Mouse (Mus musculus) testis, postnatal 10 days (tissue): ENCODE data around the gene Tmem129.

Experiments used
- DNase-seq: peaks from one replicate; pipeline ENCODE4 v3.0.0; 2021; ENCODE audit warnings: low spot score

Tmem129 gene

DNA sequence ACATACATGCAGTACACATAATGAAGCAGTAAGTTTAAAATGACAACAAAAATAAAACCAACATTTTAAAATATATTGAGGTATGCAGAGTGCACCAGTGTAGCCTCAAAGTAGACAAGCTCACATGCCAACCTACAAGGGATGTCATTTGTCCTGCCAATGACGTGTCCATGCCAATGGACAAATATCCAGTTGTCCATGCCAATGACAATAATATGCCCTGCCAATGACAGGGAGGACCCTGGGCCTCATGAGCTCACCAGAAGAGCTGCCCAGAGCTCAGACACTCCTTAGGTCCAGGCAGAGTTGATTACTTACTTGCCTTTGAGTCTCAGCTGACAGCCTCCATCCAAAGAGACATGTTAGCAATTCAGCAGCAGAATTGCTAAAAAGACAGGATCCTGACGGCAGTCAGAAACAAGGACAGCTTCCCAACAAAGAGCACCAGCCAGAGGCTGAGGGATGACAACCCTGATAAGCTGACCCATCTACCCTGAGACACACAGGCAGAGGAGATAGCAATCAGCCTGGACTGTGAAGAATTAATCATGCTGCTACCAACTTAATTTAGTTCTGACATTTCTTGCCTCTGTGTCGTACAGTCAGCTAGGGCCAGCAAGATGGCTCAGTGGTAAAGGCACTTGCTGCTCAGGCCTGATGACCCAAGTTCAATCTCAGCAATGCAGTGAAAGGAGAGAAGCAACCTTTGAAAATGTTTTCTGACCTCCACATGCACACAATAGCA lies 20.4 kb downstream of the Tmem129 start:
- DNase-seq, result no peak

DNA sequence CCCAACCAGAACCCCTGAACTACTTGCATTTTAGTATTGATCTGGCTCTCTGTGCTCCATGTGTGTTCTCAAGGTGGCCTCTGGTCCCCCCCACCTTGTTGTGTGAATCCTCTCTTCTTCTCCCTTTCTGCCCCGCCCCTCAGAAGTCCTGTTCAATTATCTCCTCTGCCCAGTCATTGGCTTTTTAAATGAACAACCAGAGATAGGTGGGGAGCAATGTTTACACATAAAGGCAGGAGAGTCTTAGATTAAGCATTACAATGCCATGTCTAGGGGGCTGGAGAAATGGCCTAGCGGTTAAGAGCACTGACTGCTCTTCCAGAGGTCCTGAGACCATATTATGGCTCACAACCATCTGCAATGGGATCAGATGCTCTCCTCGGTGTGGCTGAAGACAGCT lies 22.9 kb downstream of the Tmem129 start:
- DNase-seq, result no peak

DNA sequence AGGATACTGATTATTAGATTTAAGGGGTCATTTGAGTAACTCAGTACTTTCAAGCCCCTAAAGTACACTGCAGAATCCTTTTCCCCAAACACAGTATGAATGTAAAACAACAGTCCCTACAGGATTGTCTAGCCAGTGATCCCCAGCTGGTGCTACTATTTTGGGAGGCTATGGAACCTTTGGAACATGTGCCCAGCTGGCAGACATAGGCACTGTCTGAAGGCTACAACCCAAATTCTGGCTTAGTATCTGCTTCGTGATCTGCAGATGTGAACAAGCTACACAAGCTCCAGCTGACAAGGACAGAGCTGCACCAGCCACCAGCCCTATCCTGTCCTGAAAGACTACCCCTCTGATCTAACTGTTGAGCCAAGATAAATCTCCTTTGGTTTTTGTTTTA lies 25.7 kb downstream of the Tmem129 start:
- no peak for DNase-seq

DNA sequence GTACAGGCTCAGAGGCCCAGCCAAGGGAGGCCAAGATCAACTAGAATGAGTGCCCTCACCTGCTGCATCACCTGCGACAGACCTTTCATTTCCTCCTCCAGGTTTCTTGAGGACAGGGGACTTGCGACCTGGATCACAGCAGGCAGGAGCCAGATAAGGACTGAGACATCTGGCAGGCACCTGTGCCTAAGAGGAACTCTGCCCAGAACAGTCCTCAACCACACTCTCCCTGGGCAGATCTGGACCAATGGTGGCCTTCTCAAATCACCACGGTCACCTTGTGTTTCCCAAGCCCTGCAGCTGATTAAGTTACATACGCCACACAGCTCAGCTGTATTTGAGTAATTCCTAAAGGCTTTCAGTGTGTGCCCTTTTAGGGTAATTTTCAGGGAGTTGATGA lies 27.6 kb downstream of the Tmem129 start:
- no peak for DNase-seq

DNA sequence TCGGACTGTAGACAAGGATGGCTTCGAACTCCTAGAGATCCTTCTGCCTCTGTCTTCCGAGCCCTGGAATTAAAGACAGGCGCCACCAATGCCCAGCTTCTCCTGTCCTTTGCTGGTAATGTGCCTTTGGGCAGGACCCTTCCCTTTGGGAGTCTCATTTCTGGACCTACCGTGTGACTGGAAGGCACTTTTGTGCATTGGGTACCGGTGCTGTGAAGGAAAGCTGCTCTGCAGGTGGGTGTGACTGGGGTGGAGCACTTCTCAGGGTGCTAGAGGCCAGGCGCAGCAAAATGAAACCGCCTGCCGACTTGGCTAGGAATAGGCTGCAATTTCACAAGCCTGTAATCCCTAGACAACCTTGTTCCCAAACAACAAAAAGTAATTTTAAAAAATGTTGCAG lies 28.2 kb downstream of the Tmem129 start:
- peak; percentile 48 for DNase-seq

DNA sequence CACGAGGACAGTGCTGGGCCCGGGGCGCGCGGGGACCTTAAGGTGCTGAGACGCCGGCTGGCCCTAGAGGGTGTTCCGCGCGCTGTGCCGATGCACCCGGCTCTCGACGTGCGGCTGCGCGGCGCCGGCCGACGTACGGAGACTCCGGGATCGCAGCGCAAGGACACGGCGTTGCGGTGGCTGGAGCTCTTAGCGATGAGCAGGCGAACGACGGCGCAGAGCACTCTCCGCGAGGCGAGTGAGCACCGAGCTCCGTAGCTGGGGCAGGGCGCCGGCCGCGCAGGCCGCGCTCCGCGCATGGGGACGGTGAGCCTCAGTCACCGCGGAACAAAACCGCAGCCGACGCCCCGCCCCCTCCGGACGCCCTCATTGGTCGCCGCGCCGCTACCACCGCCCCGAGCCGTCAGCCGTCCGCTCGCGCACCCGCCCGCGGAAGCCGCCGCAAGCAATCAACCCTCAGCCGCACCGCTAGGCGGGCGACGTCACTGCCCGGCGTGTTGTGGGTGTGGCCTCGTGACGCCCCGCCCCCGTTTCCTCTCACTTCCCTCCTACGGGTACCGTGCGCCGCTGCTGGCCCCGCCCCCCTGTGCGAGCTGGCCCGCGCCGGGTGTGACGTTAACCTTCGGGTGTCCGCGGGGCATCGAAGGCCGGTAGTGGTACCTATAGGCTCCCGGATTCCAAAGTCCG lies 28.8 kb downstream of the Tmem129 start, which contains the start of the genes Fam53a and Gm9903:
Gene Fam53a (minus strand): TSS at position 335 of the 687 bp plus-strand sequence.
Gene Gm9903 (plus strand): TSS at position 625 of the 687 bp plus-strand sequence.
- DNase-seq, result peak; percentile 100

DNA sequence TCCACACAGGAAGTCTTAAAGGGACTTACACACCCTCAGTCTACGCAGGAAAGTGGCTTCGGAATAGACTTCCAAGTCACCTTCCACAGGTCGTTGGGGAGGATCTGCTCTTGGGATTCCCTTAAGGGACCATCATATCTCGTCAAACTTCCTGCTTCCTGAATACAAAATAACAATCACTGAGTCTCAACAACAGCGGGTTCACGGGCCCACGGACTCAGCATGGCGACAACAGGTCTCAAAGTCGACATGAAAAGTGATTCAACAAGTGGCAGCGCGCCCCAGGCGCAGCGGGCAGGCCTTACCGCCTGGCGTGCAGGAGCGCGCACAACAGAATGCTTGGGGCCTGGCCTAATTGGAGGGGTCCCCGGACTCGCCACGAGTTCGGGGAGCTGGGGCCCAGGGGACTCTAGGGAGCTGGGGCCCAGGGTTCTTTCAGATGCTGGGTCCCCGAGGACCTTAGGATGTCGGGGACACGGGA lies 29.4 kb downstream of the Tmem129 start:
- DNase-seq, result no peak

DNA sequence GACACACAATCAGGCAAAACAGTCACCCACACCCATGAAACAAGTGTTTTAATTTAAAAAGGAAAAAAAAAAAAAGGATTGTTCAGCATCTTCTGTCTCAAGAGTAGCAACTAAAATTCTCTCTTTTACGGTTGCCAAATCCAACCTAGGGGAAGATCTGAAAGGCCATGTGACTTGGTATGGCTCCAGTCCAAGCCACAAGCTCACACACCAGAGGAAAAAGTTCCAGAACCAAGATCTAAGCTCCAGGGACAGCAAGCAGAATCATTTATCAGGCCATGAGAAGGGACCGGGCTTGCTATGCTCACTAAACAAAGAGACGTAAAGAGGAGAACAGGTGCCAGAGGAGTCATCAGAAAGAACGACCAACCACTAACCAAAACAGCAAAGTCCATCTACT lies 30.2 kb downstream of the Tmem129 start:
- DNase-seq, result no peak

DNA sequence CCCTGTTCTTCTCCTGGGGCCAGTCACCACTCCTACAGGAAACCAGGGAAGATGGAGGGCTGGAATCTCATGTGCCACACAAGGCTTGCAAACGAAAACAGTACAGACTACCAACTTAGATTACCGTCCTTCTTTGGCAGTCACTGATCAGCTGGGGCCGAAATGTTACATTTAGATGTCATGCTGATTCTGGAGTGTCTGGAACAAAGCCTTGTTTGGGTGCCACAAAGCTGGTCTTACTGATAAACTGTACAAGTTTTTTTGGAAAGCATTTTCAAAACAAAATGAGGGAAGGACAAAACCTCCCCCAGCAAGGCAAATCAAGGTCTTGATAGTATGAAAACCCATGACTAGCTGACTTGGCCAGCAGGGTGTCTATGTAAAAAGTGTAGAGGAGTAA lies 34.5 kb downstream of the Tmem129 start:
- DNase-seq, result no peak

DNA sequence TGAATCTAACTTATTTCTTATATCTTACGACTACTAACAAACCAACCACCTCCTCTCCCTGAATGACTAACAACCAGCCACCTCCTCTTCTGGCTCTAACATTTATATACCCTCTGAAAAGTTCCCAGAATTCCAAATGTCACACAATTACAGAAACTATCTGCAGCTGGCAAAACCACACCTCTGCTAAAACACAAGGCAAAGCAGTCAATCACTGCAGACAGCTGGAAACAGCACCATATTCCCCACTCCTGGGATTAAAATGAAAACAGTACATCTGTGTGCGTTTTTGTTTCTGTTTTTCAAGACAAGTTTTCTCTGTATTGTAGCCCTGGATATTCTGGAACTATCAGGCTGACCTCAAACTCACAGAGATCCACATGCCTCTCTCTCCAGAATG lies 35.5 kb downstream of the Tmem129 start:
- no peak for DNase-seq

DNA sequence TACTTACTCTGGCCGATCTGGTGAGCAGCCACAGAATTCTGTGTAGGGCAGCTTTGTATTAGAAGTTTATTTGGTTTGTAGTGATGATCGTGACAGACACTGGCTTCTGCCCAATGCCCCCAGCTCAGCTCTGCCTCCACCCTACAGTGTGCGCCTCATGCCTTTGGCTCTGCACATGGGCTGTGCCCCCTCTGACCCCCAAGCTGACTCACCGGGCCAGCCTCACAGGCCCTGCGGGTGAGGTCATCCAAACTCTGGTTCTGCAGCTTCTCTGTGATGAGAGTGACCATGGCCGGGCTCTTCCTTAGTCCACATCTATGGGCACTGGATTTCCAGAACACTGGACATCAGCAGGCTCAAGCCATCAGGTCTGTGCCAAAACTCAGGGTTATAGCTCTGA lies 43.8 kb downstream of the Tmem129 start:
- DNase-seq, result no peak

DNA sequence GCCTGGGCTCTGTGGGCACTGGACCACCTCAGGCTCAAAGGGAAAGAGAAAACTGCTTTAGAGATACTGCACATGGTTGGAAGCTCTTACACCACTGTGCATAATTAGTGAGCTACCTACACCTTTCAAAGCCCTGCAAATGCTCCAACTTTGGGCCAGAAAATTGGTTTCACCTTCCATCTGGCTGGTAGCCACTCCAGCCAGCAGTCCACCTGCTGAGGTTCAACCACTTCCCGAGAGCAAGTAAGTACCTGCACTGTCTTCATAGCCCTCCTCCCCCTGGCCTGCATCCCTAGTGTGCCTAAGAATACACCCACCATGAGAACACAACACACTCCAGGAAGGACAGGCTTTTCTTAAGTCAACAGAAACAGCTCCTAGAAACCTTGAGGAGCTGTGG lies 46.4 kb downstream of the Tmem129 start:
- no peak for DNase-seq

DNA sequence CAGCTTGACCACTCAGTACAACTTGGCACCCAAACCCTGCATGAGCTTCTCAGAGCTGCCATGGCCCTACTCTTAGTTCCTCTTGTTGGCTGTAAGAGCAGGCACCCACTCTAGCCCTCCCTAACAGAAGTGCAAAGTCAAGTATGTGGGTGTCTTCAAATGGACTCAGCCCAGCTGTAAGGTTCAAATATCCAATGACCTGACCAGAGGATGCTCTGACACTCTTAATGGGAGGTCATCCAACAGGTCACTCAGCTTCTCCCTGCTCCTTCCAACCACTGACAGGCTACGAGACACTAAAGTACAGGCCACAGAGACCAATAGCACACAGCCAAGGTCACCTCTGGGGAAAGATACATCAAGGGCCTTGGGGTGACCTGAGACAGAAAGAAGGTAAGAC lies 49.0 kb downstream of the Tmem129 start:
- DNase-seq, result no peak

DNA sequence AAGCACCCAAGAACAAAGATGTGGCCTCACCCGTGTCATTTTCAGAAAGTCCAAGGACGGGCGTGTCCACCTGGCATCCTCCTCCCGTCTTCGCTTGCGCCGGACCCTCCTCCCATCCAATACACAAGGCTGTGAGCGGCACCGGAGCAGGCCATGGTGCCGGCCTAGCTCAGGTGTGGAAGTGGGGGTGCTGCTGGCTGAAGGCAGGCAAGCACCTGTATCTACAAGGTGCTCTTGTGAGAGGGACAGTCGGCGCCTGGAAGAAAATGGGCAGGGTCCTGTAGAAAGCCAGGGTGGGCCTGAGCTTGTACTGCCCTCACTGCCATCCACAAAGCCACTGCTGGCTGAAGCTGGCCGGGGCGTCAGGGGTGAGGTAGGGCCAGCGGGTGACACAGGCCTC lies 50.8 kb downstream of the Tmem129 start:
- no peak for DNase-seq

DNA sequence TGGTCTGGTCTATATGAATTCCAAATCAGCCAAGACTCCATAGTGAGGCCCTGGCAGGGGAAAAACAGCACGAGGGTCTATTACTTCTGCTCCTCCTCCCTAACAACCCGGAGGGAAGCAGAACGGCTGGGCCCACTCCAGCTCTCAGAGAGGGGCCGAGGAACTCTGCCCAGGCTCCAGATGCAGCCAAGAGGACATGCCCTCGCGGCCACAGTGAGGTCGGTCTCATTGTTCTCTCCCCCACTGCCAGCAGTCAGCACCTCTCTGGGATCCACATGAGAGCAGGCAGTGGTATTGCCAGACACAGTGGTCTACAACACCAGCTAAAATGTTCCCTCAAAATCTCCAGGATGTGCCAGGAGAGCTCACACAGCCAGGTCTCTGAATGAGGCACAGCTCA lies 51.6 kb downstream of the Tmem129 start:
- no peak for DNase-seq

DNA sequence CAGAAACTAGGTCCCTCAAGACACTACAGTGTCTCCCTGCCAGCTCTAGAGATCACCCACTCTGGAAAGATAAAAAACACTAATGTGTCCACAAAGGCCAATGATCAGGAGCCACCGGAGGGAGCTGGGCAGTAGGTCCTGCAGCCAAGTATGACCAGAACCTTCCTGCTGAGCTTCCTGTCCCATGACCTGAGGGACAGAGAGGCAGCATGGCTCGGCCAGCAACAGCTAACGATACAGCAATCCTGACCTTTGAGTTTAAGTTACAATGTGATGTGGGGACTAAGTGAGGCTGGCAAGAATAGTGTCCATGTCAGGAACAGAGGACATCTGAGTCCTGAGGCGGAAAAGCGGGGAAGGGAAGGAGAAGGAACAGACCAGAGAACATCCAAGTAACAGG lies 52.9 kb downstream of the Tmem129 start:
- no peak for DNase-seq
